Mouse (Mus musculus) heart, adult 2 months (tissue): ENCODE data around the gene Otop2.

Experiments
- CTCF ChIP-seq: fragments of 200-600 bp; IDR thresholded peaks from 2 replicates; pipeline ENCODE4 v1.8.1; 2022; ENCODE audit warnings: antibody characterized with exemption, mild to moderate bottlenecking, moderate library complexity
- EP300 ChIP-seq: fragments of 200-500 bp; IDR thresholded peaks from 2 replicates; pipeline ENCODE4 v1.6.1; 2011; ENCODE audit warnings: low read depth, low read length, control low read depth; ENCODE audit not compliant: insufficient read depth

DNA sequence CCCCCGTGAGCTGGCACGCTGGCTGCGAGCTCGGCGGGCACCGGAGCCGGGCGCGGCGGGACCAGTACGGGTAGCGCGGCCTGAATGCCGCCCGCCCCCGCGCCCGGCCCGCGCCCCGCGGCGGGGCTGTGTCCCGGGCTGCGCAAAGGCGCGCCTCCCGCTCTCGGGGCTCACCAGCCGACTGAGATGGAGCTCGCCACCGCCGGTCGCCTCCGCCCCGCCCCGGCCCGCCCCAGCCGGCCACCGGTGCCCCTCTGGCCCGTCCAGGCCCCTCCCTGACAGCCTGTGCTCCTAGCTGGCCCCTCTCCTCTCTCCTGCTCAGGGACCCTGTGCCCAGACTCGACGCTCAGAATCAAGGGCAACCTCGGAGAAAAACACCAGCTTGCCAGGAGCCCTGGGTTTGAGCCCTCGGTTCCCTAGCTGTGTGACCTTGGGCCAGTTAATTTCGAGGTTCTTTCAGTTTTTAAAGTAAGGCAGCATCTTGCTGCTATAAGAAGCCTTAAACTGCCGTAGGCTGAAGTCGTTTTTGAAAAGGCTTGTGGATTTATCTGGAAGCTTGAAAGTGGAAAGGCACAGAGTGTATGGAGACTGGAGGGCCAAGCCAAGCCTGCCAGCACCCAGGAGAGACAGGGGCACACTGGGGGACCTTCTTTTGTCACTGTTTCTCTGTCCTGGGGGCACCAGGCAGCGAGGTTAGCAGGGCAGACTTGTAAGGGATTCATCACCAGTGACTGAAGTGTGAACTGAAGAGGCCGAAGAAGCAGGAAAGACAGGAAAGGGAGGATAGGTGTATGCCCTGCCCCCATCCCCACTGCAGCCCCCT lies 39.7 kb upstream of the Otop2 start, which contains the start of gene Grin2c:
- no peak for TF ChIP-seq CTCF
- TF ChIP-seq EP300 = no peak
